Mouse (Mus musculus) limb, embryonic 14.5 days (tissue): ENCODE measurements around the gene Il1r1. TPM values are rescaled to one million over a fixed set of nuclear protein-coding genes. Genes with fewer than 3 reads are reported as not detected.

Experiments used
- ATAC-seq: fragments of 200-750 bp; cut with Nextera tagmentation; 2 replicates; pipeline ENCODE4 v1.8.0; 2017; ENCODE audit warnings: low read depth, moderate number of reproducible peaks, moderate TSS enrichment; ENCODE audit not compliant: low FRiP score
- DNase-seq: peaks from one replicate; pipeline ENCODE4 v3.0.0-alpha.2; 2015; ENCODE audit warnings: low spot score
- H3K27ac ChIP-seq: fragments of 300-500 bp; sonication (generic); replicated peaks from 2 replicates; pipeline ENCODE4 v1.5.1; 2014; ENCODE audit warnings: low read depth, mild to moderate bottlenecking, low read length, moderate library complexity, mixed read lengths
- H3K27me3 ChIP-seq: fragments of 300-500 bp; sonication (generic); 2 replicates; pipeline ENCODE4 v1.6.1; 2014; ENCODE audit warnings: low read length, mixed read lengths; ENCODE audit not compliant: control insufficient read depth, insufficient read depth
- H3K36me3 ChIP-seq: fragments of 300-500 bp; sonication (generic); 2 replicates; pipeline ENCODE4 v1.6.1; 2014; ENCODE audit warnings: mild to moderate bottlenecking, low read length, moderate library complexity, mixed read lengths; ENCODE audit not compliant: control insufficient read depth, insufficient read depth
- H3K4me1 ChIP-seq: fragments of 300-500 bp; sonication (generic); 2 replicates; pipeline ENCODE4 v1.6.1; 2014; ENCODE audit warnings: antibody characterized with exemption, low read length, mixed read lengths; ENCODE audit not compliant: control insufficient read depth, insufficient read depth
- H3K4me2 ChIP-seq: fragments of 300-500 bp; sonication (generic); replicated peaks from 2 replicates; pipeline ENCODE4 v1.6.1; 2014; ENCODE audit warnings: low read depth, mild to moderate bottlenecking, low read length, moderate library complexity; ENCODE audit not compliant: severe bottlenecking
- H3K4me3 ChIP-seq: fragments of 300-500 bp; sonication (generic); replicated peaks from 2 replicates; pipeline ENCODE4 v1.5.1; 2014; ENCODE audit warnings: low read length
- H3K9ac ChIP-seq: fragments of 300-500 bp; sonication (generic); 2 replicates; pipeline ENCODE4 v1.6.1; 2014; ENCODE audit warnings: mild to moderate bottlenecking, low read depth, low read length, moderate library complexity; ENCODE audit not compliant: severe bottlenecking
- H3K9me3 ChIP-seq: fragments of 300-500 bp; sonication (generic); 2 replicates; pipeline ENCODE4 v1.6.1; 2016; ENCODE audit warnings: low read length; ENCODE audit not compliant: control insufficient read depth
- POLR2A ChIP-seq: fragments of 200-500 bp; IDR thresholded peaks from 2 replicates; pipeline ENCODE4 v1.8.0; 2012; ENCODE audit warnings: inconsistent platforms, mild to moderate bottlenecking, moderate library complexity, borderline replicate concordance; ENCODE audit not compliant: insufficient read depth, insufficient read length; ENCODE audit errors: extremely low read depth
- WGBS: fragments of 180-500 bp; shearing (Covaris S2); extraction: QIAGEN DNeasy Blood & Tissue Kit; methylation state at CpG from one replicate; pipeline ENCODE4 v1.1.7; 2014; 5-methylcytosine and 5-hydroxymethylcytosine counted together
- polyA plus RNA-seq, 2 experiments: library from polyadenylated mRNA; depleted of rRNA in 1 of 2; stranded (reverse) in 1 of 2; unstranded in 1 of 2; fragments of >200 nt; fragmentation: Nextera tagmentation in 1 of 2; extraction: Ambion mirVana in 1 of 2; gene quantifications; 2 replicates each; pipeline versions ENCODE4 v1.2.1 to v1.2.3; 2012 to 2014

Il1r1 gene
- polyA plus RNA-seq, 2 experiments: 6.7 to 12.0 TPM

- Histone ChIP-seq H3K36me3 (no peaks in the 10 kb centered on the region), H3K9me3 (no peaks in the 10 kb centered on the region), H3K27me3 (no peaks in the 10 kb centered on the region), H3K9ac (no peak overlapping the region), H3K4me1 (no peaks in the 10 kb centered on the region; the same call in 1 of the 2 replicates), H3K4me2 (no peak overlapping the region), H3K27ac (no peak overlapping the region), H3K4me3 (no peak overlapping the region)
- TF ChIP-seq POLR2A: no peak
- ATAC-seq (no peak), DNase-seq (no peak)
- 86% methylated on average over 3 of the region's 3 CpGs for WGBS
Observed at GRCm38 (mm10) chr1:40354665-40355064, 129.8 kb downstream of the Il1r1 start.

GRCm38 (mm10) chr1:40355431-40355843 is 130.6 kb downstream of the Il1r1 start:
- H3K9me3 ChIP-seq: no peaks in the 10 kb centered on the region
- H3K4me2 ChIP-seq: no peak overlapping the region
- H3K4me3 ChIP-seq: no peak overlapping the region
- ATAC-seq (no peak), DNase-seq (no peak)
- no peaks in the 10 kb centered on the region for H3K36me3 ChIP-seq
- no peaks in the 10 kb centered on the region; the same call in 1 of the 2 replicates for H3K4me1 ChIP-seq
- no peak overlapping the region for H3K9ac ChIP-seq
- no peak overlapping the region for H3K27ac ChIP-seq
- no peak for TF ChIP-seq POLR2A
- WGBS: 81% methylated on average over 4 of the region's 4 CpGs
- H3K27me3 ChIP-seq: no peaks in the 10 kb centered on the region

DNA sequence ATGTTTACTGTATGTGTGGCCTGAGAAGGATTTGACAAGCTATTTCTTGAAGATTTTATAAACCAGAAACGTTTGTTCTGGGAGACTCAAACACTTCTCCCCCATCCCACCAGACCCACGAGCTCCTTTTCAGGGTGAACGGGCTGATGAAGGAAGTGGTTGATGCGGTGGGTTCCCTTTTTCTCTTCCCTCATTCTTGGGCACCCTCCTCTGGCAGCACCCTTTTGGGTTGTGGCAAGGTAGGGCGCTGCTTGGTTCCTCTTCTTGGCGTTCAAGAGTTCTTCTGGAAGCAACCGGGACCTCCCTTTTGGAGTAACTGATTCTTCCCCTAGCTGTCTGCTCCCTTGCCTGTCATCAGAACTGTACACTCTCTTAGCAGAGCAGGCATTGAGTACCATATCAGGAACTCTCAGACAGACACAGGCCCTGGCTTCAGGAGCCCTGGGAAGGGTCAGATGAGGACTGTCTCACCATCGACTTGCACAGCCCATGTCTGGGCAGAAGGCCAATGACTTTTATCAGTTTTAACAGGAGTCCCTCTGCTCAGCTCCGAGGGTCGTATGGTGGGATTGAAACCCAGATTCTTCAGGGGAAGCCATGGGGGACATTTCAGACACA is 131.1 kb downstream of the Il1r1 start:
- Histone ChIP-seq H3K4me2 (no peak overlapping the region), H3K9me3 (no peaks in the 10 kb centered on the region), H3K4me3 (no peak overlapping the region), H3K36me3 (no peaks in the 10 kb centered on the region), H3K27ac (no peak overlapping the region), H3K4me1 (no peaks in the 10 kb centered on the region; the same call in 1 of the 2 replicates), H3K27me3 (no peaks in the 10 kb centered on the region), H3K9ac (no peak overlapping the region)
- no peak for TF ChIP-seq POLR2A
- ATAC-seq (no peak), DNase-seq (no peak)
- WGBS: 75% methylated on average over 10 of the region's 10 CpGs

DNA sequence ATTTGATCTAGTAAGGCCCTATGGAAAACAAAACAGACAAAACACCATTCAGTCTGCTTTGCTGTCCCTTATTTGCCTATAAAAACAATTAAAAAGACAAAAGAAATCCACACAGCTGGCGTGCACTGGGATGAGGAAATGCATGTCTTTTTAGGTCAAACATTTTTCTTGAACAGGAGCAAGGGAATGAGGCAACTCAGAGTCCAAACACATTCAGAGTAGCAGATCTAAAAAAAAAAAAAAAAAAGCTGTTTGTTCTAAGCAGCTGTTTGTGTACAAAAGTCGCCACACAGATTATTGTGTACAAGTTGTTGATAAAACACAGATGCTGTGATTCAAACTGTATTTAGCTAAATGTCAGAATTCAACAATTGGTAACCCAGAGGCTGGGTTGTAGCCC is 133.0 kb downstream of the Il1r1 start:
- TF ChIP-seq POLR2A: no peak
- Histone ChIP-seq H3K36me3 (no peaks in the 10 kb centered on the region), H3K27me3 (no peaks in the 10 kb centered on the region), H3K4me2 (no peak overlapping the region), H3K9me3 (no peaks in the 10 kb centered on the region), H3K4me1 (no peaks in the 10 kb centered on the region; the same call in 1 of the 2 replicates), H3K9ac (no peak overlapping the region), H3K4me3 (no peak overlapping the region), H3K27ac (no peak overlapping the region)
- 62% methylated on average over 2 of the region's 2 CpGs for WGBS
- ATAC-seq: no peak
- no peak for DNase-seq

GRCm38 (mm10) chr1:40358351-40358750 is 133.5 kb downstream of the Il1r1 start:
- no peak for TF ChIP-seq POLR2A
- Histone ChIP-seq H3K9ac (no peak overlapping the region), H3K4me3 (no peak overlapping the region), H3K27ac (no peak overlapping the region), H3K27me3 (no peaks in the 10 kb centered on the region), H3K4me1 (no peaks in the 10 kb centered on the region; the same call in 1 of the 2 replicates), H3K9me3 (no peaks in the 10 kb centered on the region), H3K36me3 (no peaks in the 10 kb centered on the region), H3K4me2 (no peak overlapping the region)
- ATAC-seq: no peak
- DNase-seq: no peak
- WGBS: 67% methylated on average over 2 of the region's 2 CpGs
